Mouse (Mus musculus) myocyte (in vitro differentiated cells): ENCODE results near the gene Agap3. TPM values are rescaled to one million over a fixed set of nuclear protein-coding genes. Genes with fewer than 3 reads are reported as not detected.

Experiments used
- H3K27me3 ChIP-seq: one replicate; pipeline ENCODE4 v1.6.1; 2011; ENCODE audit not compliant: control insufficient read depth, insufficient read depth, insufficient read length
- H3K36me3 ChIP-seq: one replicate; pipeline ENCODE4 v1.6.1; 2011; ENCODE audit not compliant: control insufficient read depth, insufficient read depth
- H3K4me2 ChIP-seq: one replicate; pipeline ENCODE4 v1.6.1; 2011; ENCODE audit warnings: low read depth, control low read depth
- H3K4me3 ChIP-seq: one replicate; pipeline ENCODE4 v1.5.1; 2011; ENCODE audit warnings: mild to moderate bottlenecking, control low read depth, moderate library complexity
- H3K79me2 ChIP-seq: one replicate; pipeline ENCODE4 v1.6.1; 2011; ENCODE audit not compliant: control insufficient read depth, insufficient read depth
- H3ac ChIP-seq: one replicate; pipeline ENCODE4 v1.6.1; 2011; ENCODE audit not compliant: control insufficient read depth, insufficient read length
- CEBPB ChIP-seq: IDR thresholded peaks from 2 replicates; pipeline ENCODE4 v1.6.1; 2011; ENCODE audit warnings: mild to moderate bottlenecking, moderate library complexity; ENCODE audit not compliant: poor library complexity, insufficient read depth, severe bottlenecking
- E2F4 ChIP-seq: IDR thresholded peaks from one replicate; pipeline ENCODE4 v1.6.1; 2011; ENCODE audit warnings: mild to moderate bottlenecking, control low read depth, moderate library complexity; ENCODE audit not compliant: insufficient read depth
- MAX ChIP-seq: IDR thresholded peaks from one replicate; pipeline ENCODE4 v1.6.1; 2011; ENCODE audit warnings: low read depth, mild to moderate bottlenecking, control low read depth
- MYOD1 ChIP-seq, 3 experiments: IDR thresholded peaks; one replicate each; pipeline ENCODE4 v1.6.1; 2011; ENCODE audit warnings: control low read depth in 2 of 3, low read depth in 2 of 3, mild to moderate bottlenecking in 2 of 3, moderate library complexity in 1 of 3; ENCODE audit not compliant: insufficient read length in 2 of 3, control insufficient read depth in 1 of 3
- MYOG ChIP-seq, 3 experiments: IDR thresholded peaks; one replicate each; pipeline ENCODE4 v1.6.1; 2011; ENCODE audit warnings: control low read depth in 2 of 3, low read depth in 2 of 3, mild to moderate bottlenecking in 2 of 3; ENCODE audit not compliant: insufficient read length in 2 of 3, control insufficient read depth in 1 of 3, insufficient read depth in 1 of 3
- POLR2A ChIP-seq: IDR thresholded peaks from one replicate; pipeline ENCODE4 v1.6.1; 2011; ENCODE audit warnings: low read depth, mild to moderate bottlenecking, control low read depth, moderate library complexity; ENCODE audit not compliant: insufficient read length
- POLR2AphosphoS2 ChIP-seq: IDR thresholded peaks from one replicate; pipeline ENCODE4 v1.6.1; 2011; ENCODE audit warnings: low read depth, control low read depth; ENCODE audit not compliant: insufficient read length
- REST ChIP-seq: IDR thresholded peaks from one replicate; pipeline ENCODE4 v1.6.1; 2011; ENCODE audit warnings: mild to moderate bottlenecking, control low read depth, moderate library complexity; ENCODE audit not compliant: insufficient read depth, insufficient read length
- SRF ChIP-seq: IDR thresholded peaks from one replicate; pipeline ENCODE4 v1.6.1; 2011; ENCODE audit warnings: low read depth; ENCODE audit not compliant: control insufficient read depth, insufficient read length
- TCF12 ChIP-seq: IDR thresholded peaks from one replicate; pipeline ENCODE4 v1.6.1; 2011; ENCODE audit warnings: mild to moderate bottlenecking, control low read depth; ENCODE audit not compliant: poor library complexity, insufficient read depth, severe bottlenecking
- TCF3 ChIP-seq: IDR thresholded peaks from one replicate; pipeline ENCODE4 v1.6.1; 2011; ENCODE audit warnings: low read depth, control low read depth; ENCODE audit not compliant: insufficient read length
- USF1 ChIP-seq: IDR thresholded peaks from one replicate; pipeline ENCODE4 v1.6.1; 2011; ENCODE audit warnings: low read depth, mild to moderate bottlenecking, control low read depth, moderate library complexity
- polyA plus RNA-seq: library from polyadenylated mRNA; unstranded; fragments of >200 nt; fragmentation: generic; extraction: Trizol; gene quantifications from one replicate; pipeline ENCODE4 v1.2.1, GENCODE M21; 2012; ENCODE audit warnings: missing spikeins

The Agap3 gene
- polyA plus RNA-seq, 1 experiment = 119 TPM

- H3K27me3 ChIP-seq = no peaks in the 10 kb centered on the region
- TF ChIP-seq POLR2AphosphoS2 (no peak), MYOD1 (IDR thresholded peaks at IDR 0.05; ENCODE audit: control insufficient read depth in 1 of 3, insufficient read length in 2 of 3, low read depth in 2 of 3) (no peak), POLR2A (no peak)
- H3K79me2 ChIP-seq = peaks cover 5% of the 10 kb centered on the region
- no peak overlapping the region for H3ac ChIP-seq
- no peak overlapping the region for H3K4me2 ChIP-seq
- peaks cover 25% of the 10 kb centered on the region for H3K36me3 ChIP-seq
- H3K4me3 ChIP-seq = no peak overlapping the region
These were observed 33.0 kb downstream of the Agap3 start for GRCm38 (mm10) chr5:24484963-24485362.

GRCm38 (mm10) chr5:24486097-24486496 is 34.1 kb downstream of the Agap3 start:
- Histone ChIP-seq H3K36me3 (peaks cover 22% of the 10 kb centered on the region), H3K4me2 (no peak overlapping the region), H3K27me3 (no peaks in the 10 kb centered on the region), H3K4me3 (no peak overlapping the region), H3ac (no peak overlapping the region), H3K79me2 (peaks cover 5% of the 10 kb centered on the region)
- TF ChIP-seq SRF (no peak), E2F4 (no peak), USF1 (no peak), POLR2A (no peak), MAX (no peak), MYOD1 (IDR thresholded peaks at IDR 0.05; ENCODE audit: control insufficient read depth in 1 of 3, insufficient read length in 2 of 3, low read depth in 2 of 3) (no peak), TCF12 (no peak), REST (no peak), POLR2AphosphoS2 (no peak)

GRCm38 (mm10) chr5:24486738-24487137 is 34.8 kb downstream of the Agap3 start:
- H3K27me3 ChIP-seq = no peaks in the 10 kb centered on the region
- no peak overlapping the region for H3K4me2 ChIP-seq
- H3K4me3 ChIP-seq = no peak overlapping the region
- no peak overlapping the region for H3ac ChIP-seq
- H3K79me2 ChIP-seq = peaks cover 5% of the 10 kb centered on the region
- H3K36me3 ChIP-seq = peaks cover 22% of the 10 kb centered on the region
- TF ChIP-seq TCF12 (no peak), USF1 (no peak)

- H3K27me3 ChIP-seq = no peaks in the 10 kb centered on the region
- no peak overlapping the region for H3K4me2 ChIP-seq
- peaks cover 5% of the 10 kb centered on the region for H3K79me2 ChIP-seq
- H3K36me3 ChIP-seq = peaks cover 22% of the 10 kb centered on the region
- H3K4me3 ChIP-seq = no peak overlapping the region
- TF ChIP-seq MYOD1 (IDR thresholded peaks at IDR 0.05; ENCODE audit: control insufficient read depth in 1 of 3, insufficient read length in 2 of 3, low read depth in 2 of 3) (no peak), USF1 (no peak), TCF12 (no peak), TCF3 (no peak), SRF (no peak), CEBPB (no peak), REST (no peak)
- H3ac ChIP-seq = no peak overlapping the region
These were observed 38.5 kb downstream of the Agap3 start for GRCm38 (mm10) chr5:24490413-24490920.

GRCm38 (mm10) chr5:24492546-24493285 is 40.7 kb downstream of the Agap3 start:
- TF ChIP-seq REST = no peak
- no peak for TF ChIP-seq POLR2AphosphoS2
- no peak for TF ChIP-seq MAX
- TF ChIP-seq E2F4 = no peak
- no peak for TF ChIP-seq SRF
- no peak for TF ChIP-seq MYOD1 (IDR thresholded peaks at IDR 0.05; ENCODE audit: control insufficient read depth in 1 of 3, insufficient read length in 2 of 3, low read depth in 2 of 3)
- no peak for TF ChIP-seq TCF3
- H3K4me2 ChIP-seq = no peak overlapping the region
- no peaks in the 10 kb centered on the region for H3K79me2 ChIP-seq
- H3ac ChIP-seq = no peak overlapping the region
- no peaks in the 10 kb centered on the region for H3K27me3 ChIP-seq
- H3K4me3 ChIP-seq = no peak overlapping the region
- peaks cover 17% of the 10 kb centered on the region for H3K36me3 ChIP-seq

- Histone ChIP-seq H3K79me2 (no peaks in the 10 kb centered on the region), H3K4me2 (no peak overlapping the region), H3K36me3 (peaks cover 10% of the 10 kb centered on the region), H3K27me3 (no peaks in the 10 kb centered on the region), H3K4me3 (no peak overlapping the region), H3ac (no peak overlapping the region)
- no peak for TF ChIP-seq POLR2A
- TF ChIP-seq REST = no peak
- TF ChIP-seq MYOG (IDR thresholded peaks at IDR 0.05; ENCODE audit: control insufficient read depth in 1 of 3, insufficient read depth in 1 of 3, insufficient read length in 2 of 3, low read depth in 2 of 3) = no peak
- no peak for TF ChIP-seq SRF
- TF ChIP-seq MYOD1 (IDR thresholded peaks at IDR 0.05; ENCODE audit: control insufficient read depth in 1 of 3, insufficient read length in 2 of 3, low read depth in 2 of 3) = no peak
- no peak for TF ChIP-seq CEBPB
- no peak for TF ChIP-seq USF1
- TF ChIP-seq TCF12 = no peak
- TF ChIP-seq TCF3 = no peak
- no peak for TF ChIP-seq POLR2AphosphoS2
These were observed 43.0 kb downstream of the Agap3 start for GRCm38 (mm10) chr5:24495019-24495418.
